Mouse (Mus musculus): ENCODE results near the gene Gimap9.
A peak's percentile ranks its signal among the peaks of the same experiment; 100 is the strongest.
"Not testable (repeated sequence)": the region's sequence is repeated elsewhere in the genome, so short reads cannot be mapped to it uniquely, and the experiment has no call there.

Gene Gimap9

DNA sequence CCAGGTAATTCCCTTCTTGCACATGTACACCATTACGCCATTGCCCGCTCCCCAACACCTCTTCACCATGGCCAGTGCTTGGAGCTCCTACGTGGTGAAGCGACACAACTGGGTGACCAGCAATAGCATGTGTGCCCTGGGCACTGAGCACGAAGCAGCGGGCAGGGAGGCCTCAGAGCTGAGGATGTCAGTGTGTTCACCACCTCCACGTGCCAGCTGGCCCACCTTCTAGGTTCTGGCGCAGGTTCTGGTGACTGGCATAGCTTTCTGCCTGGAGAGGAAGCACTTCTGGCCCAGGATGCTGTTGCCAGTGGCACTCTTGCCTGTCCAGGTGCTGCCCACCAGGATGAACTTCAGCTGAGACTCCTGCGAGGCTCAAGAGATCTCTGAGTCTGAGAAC, 10.5 kb upstream of the Gimap9 start:
- no peak for DNase-seq

DNA sequence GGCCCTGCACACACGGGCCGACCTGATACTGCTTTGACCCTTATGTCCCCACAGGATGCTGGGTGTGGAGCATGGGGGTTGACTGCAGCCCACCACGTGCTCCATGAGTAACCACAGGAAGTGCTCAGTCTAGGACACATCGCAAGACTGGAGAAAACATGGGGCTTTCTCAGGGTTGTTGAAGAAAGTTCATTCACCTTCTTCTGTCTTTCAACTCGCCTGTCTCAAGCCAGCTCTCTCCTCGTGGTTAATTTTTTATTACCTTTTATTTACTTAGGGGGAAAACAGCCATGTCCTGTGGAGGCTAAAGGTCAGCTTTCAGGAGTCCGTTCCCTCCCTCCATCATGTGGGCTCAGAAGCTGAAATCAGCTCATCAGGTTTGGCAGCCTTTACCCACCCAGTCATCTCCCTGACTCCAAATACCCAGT, 9.8 kb upstream of the Gimap9 start:
- no peak for DNase-seq

GRCm38 (mm10) chr6:48668022-48668421, 7.9 kb upstream of the Gimap9 start:
- DNase-seq: no peak

DNA sequence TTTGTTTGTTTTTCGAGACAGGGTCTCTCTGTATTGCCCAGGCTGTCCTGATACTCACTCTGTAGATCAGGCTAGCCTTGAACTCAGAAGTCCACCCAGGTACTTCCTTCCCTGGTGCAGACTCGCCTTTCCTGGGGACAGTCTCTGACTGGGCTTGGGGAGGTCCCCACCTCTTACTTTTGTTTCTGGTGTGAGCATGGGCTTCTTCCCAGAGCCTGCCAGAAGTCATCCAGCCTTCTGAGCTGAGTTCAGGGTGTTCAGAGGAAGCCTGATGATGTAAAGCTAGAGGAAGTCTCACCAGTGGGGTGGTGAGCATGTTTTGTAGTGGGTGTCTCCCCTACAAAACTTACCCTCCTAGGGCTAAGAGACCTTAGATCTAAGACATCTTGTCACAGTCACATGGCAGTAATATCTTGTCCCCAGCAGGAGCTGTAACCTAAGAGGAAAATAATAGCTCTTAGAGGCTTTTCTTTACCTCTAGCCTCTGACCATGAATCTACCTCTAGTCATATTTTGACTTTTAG, 6.4 kb upstream of the Gimap9 start:
- DNase-seq: no peak

DNA sequence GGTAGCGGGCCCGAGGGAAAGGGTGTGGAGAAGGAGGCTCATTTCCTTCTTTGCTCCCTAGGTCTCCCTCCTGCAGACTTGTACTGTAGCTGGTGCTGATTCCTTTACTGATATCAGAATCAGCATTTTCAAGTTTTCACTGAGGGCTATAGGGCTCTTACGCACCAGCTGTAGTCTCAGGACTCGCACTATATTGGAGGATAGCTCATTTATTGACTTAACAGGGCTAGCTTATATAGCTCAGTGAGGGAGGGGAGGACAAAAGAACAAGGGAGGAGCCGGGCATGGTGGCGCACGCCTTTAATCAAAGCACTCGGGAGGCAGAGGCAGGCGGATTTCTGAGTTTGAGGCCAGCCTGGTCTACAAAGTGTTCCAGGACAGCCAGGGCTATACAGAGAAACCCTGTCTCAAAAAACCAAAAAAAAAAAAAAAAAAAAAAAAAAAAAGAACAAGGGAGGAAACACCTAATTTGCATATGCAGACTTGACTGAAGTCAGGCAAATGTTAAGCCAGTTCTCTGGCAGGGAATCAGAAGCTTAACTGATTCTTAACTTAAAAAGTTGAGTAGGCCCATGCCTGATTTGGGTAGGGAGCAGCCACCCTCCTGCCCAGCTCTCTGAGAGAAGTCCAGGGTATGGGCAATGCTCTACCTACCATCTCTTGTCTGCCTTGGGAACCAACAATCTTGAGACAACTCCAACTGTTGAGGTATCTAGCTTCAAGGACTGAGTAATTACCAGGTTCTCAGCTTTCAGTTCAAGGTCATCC, 1.5 kb upstream of the Gimap9 start:
- DNase-seq: no peak

- DNase-seq: no peak
Measured at GRCm38 (mm10) chr6:48675400-48675930, 464 bp upstream of the Gimap9 start.

DNA sequence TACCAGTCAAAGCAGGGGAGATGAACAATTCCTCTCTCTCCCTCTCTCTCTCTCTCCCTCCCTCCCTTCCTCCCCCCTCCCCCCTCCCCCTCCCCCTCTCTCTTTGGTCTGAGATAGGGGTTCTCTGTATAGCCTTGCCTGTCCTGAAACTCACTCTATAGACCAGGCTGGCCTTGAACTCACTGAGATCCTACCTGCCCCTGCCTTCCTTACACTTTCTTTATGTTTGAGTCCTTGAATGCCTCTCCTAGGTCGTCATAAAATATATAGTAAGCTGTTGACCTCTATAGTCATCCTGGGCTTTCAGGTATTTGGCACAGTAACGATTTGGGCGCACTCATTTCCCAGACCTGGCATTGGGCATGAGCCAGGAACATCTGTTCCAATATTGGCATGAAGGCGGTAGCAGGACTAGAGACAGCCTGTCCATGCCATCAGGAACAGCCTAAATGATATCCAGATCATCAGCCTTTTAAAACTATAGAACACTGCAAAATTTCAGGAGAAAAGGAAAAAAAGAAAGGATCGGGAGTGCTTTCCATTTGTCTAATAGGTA, 1.0 kb downstream of the Gimap9 start:
- no peak for DNase-seq

DNA sequence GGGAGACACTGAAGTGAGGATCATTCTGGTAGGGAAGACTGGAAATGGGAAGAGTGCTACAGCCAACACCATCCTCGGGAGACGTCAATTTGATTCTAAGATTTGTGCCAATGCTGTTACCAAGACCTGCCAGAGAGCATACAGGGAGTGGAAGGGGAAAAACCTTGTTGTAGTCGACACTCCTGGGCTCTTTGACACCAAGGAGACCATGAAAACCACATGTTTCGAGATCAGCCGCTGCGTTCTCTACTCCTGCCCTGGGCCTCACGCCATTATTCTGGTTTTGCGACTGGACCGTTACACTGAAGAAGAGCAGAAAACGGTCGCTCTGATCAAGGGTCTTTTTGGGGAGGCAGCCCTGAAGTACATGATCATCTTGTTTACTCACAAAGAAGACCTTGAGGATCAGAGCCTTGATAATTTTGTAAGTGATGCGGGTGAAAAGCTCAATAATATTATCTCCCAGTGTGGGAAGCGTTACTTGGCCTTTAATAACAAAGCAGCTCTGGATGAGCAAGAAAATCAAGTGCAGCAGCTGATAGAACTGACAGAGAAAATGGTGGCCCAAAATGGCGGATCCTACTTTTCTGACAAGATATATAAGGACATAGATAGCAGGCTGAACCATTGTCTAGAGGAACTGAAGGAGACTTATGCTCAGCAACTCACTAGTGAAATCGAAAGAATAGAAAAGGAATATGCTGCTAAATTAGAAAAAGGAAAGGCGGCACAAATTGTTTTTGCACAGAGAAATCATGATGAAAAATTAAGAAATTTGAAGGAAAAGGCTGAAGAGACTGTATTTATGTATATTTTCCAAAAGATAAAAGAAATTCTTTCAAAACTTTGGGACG, 1.8 kb downstream of the Gimap9 start:
- DNase-seq: no peak

DNA sequence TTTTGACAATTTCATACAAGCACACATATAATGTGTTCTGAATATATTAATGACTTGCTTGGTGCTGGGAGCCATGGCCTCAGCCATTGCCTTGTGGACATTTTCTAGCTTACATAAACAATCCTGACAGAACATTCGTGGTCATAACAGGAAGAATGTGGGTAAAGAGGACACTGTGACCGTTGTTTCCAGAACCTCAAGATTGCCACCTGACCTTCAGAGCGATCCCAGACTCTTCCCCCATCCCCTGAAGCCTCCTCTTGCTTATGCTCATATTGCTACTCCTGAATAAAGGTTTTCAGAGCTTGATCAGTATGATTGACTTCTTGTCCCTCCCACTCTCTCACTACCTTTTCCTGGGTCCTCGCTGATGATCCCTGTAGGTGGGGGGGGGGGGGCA, 2.5 kb downstream of the Gimap9 start:
- no peak for DNase-seq

DNA sequence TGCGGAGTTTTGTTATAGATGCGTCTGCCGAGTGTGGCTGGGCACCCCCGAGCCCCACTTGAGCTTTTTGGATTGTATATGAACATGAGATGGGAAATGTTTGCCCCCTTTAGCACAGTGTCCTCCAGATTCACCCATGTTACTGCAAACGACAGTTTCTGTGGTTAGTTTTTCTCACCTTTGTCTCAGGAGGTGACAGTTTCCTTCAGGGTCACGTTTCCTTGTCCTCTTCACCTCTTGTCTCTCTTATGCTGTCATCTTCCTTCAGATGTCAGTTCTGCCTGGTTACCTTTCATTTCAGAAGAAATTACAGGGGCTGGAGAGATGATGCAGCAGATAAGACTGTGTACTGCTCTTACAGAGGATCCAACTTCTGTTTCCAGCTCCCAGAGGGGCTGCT, 3.8 kb downstream of the Gimap9 start:
- no peak for DNase-seq

GRCm38 (mm10) chr6:48680421-48680820, 4.5 kb downstream of the Gimap9 start:
- no peak for DNase-seq

DNA sequence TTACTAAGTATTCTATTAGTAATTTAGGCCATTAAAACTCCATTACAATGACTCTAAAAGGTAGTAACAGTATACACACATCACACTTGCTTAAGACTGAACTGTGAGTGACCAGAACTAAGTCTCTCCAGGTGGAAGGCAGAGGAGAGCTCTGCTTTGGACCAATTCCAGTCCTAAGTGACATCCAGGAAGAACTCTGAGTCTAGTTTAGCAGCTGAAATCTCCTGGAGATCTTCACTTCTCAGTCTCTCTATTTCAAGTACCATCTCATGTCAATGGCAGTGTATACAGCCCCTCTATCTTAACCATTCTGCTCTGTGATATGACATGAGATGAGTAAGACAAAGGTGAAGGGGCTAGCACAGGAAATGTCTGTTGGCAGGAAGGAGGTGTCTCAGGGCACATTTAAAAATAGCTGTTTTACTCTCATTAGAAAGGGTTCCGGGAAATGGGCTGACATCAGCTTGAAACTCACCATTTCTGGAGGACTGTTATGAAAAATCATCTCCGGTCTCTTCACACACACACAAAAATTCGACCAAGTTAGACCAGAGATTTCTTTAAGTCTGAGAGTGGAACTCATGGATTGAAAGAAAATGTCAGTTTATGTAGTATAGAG, 5.7 kb downstream of the Gimap9 start:
- no peak for DNase-seq

DNA sequence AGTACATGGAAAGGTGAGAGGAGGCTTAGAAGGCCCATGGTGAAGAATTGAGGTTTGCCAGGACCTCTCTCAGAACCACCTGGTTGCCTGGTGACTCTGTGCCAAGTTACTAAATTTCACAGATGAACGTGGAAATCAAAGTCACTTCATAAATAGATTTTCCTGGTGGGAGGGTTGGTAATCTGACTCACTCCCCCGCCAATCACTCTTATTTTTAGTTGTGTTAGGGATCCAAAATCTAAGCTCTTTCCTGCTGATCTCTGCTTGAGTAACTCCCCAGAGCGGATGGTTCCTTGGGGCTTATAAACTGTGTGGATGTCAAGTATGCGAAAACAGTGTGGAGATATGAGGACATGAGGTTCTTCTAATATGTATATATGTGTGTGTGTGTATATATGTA, 6.3 kb downstream of the Gimap9 start:
- DNase-seq: no peak

DNA sequence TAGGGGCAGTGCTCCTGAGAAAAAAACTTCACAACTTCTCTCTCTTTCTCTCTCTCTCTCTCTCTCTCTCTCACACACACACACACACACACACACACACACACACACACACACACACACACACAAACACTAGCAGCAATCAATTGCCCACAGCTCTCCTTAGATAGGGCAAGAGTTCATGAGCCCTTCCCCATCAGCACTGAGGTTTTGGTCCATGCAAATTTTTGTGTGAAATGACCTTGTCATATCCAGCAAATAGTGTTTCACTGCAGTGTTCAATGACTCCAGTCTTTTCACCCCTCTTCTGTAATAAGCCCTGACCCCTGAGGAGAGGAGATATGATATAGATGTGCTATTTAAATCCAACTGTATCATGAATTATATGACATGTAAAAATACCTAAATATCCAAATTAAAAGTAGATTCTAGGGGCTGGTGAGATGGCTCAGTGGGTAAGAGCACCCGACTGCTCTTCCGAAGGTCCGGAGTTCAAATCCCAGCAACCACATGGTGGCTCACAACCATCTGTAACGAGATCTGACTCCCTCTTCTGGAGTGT, 7.4 kb downstream of the Gimap9 start:
- not testable (repeated sequence) for DNase-seq

- DNase-seq: no peak
Measured at GRCm38 (mm10) chr6:48684319-48684718, 8.4 kb downstream of the Gimap9 start, which contains the start of gene Gimap4. Gene Gimap4 (plus strand): TSS chr6:48684549.

- DNase-seq: peak in 1 of 2 experiments; percentile 13
Measured at GRCm38 (mm10) chr6:48684806-48685205, 8.9 kb downstream of the Gimap9 start.

DNA sequence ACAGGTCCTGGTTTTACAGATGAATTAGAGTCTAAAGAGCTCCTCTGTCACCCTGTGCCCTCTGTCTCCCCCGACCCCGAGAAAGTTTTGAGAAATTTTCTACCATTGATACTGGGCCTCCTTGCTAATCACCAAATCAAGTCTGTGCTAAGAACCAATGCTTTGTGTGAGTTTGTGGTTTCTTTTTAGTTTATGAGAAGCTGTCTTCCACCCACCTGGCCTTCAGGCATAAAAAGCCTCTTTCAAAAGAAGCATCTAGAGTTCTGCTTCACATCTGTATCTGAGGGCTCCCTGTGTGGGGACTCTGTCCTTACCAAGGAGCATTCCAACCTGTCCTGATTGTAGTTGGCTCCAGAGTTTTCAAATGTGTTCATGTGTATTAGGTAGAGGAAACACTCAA, 9.3 kb downstream of the Gimap9 start:
- no peak for DNase-seq

DNA sequence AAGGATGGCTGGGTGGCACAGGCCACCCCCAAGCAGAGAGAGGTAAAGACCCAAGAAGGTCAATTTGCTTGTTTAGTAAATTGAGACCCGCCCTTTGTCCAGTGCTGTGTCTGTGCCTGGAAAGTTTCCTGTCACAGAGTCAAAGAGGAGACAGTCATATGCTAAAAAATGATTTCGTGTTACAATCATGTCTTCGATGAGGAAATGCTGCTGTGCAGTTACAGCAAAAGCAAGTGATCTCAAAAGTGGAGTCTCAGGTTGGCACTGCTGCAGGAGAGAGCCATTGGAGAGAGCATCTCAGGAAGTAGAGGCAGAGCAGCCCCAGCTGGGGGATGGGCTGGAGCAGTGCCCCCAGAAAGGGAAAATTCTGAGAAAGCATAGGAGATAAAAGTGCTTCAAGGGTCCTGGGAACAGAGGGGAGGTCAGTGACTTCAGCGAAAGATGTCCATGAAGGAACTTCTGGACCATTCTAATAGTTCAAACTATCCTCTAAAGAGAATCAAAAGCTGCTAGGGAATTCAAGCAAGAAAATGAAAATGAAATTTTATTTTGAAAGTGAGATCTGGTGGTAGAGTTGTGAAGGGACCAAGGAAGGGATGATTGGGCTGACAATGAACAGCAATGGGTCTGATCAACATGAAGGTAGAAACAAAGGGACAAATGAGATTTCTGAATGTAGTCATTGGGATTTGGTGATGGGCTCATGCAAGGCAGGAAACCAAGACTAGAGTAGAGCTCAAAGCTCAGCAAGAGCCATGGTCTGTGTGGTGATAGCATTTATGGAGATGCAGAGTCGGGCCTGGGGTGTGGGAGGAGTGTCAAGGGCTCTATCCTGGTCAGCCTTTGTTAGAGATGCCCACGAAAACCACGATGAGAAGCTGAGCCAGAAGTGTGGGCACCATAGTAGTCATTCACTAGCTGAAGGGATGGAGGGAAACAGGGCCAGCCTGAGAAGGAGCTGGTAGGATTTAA, 10.1 kb downstream of the Gimap9 start:
- DNase-seq: no peak

- no peak for DNase-seq
Measured at GRCm38 (mm10) chr6:48687077-48687476, 11.1 kb downstream of the Gimap9 start.

GRCm38 (mm10) chr6:48689320-48689719, 13.4 kb downstream of the Gimap9 start:
- no peak for DNase-seq

DNA sequence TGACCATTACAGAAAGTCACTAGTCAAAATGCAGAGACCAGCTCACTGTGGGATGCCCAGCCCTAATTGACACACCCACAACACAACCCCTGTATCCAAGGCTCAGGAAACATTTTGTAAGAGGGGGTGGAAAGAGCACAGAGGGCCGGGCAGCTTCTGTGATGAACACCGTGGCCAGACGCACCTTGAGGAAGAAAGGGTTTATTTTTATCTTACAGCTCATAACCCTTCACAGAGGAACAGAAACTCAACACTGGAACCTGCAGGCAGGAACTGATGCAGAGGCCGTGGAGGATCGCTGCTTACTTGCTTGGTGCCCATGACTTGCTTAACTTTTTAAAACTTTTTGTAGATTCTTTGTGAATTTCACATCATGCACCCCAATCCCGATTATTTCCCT, 17.0 kb downstream of the Gimap9 start:
- no peak for DNase-seq
